Mouse (Mus musculus) spleen, adult 2 months (tissue): Measurements from ENCODE around the gene Tmem131.

Source experiments
- CTCF ChIP-seq: fragments of 200-500 bp; IDR thresholded peaks from 2 replicates; pipeline ENCODE4 v1.5.1; 2011; ENCODE audit warnings: mild to moderate bottlenecking, inconsistent platforms; ENCODE audit not compliant: insufficient read depth, insufficient read length, insufficient replicate concordance; ENCODE audit errors: extremely low read depth
- POLR2A ChIP-seq: fragments of 200-500 bp; IDR thresholded peaks from 2 replicates; pipeline ENCODE4 v1.6.1; 2011; ENCODE audit warnings: low read depth, low read length, inconsistent platforms

- no peak for TF ChIP-seq CTCF
- no peak for TF ChIP-seq POLR2A
Measured at GRCm38 (mm10) chr1:36870518-36870917, 72.9 kb downstream of the Tmem131 start.
